26 mouse cellular contexts compared by ENCODE assay signal in genomic region chr9:104252637-104253036, GRCm38 (mm10). TPM values are rescaled to one million over a fixed set of nuclear protein-coding genes. Genes with fewer than 3 reads are reported as not detected.
DNase-seq lines count a peak whose midpoint lies in the region; ATAC-seq and TF ChIP-seq lines count a peak whose summit lies in the region.
"Had no signal": no experiment of that assay in that cellular context is flagged by ENCODE, and none has a peak within 500 bp of the region (broad histone marks: within the 10 kb centered on the region; RNA-seq: fewer than 3 reads in every experiment).

No protein-coding gene starts in this region.

- peak overlapping the region; percentile 33; the same call in 1 of the 2 replicates for H3K27ac ChIP-seq in heart, embryonic 10.5 days
- 0 out of 2 replicates have a peak overlapping the region, but pooled peaks have one; percentile 7 for H3K27ac ChIP-seq in intestine, embryonic 16.5 days (ENCODE audit: low read length)
- H3K27ac ChIP-seq in intestine, postnatal 0 days (ENCODE audit: low read depth, low read length) = no peak overlapping the region
- no peak overlapping the region for H3K27ac ChIP-seq in MEL (ENCODE audit: control insufficient read depth, low read depth, low read length)
- H3K27ac ChIP-seq: embryonic facial prominence, embryonic 13.5 days; embryonic facial prominence, embryonic 15.5 days; forebrain, embryonic 10.5 days; forebrain, embryonic 12.5 days had no signal

- 88% methylated on average over 3 of the region's 3 CpGs for WGBS in heart, embryonic 10.5 days
- WGBS in intestine, embryonic 16.5 days = 91% methylated on average over 3 of the region's 3 CpGs
- 86% methylated on average over 3 of the region's 3 CpGs for WGBS in intestine, postnatal 0 days

- H3K27me3 ChIP-seq in heart, embryonic 10.5 days (ENCODE audit: insufficient read depth, poor library complexity, severe bottlenecking) = no peaks in the 10 kb centered on the region
- no peaks in the 10 kb centered on the region for H3K27me3 ChIP-seq in intestine, embryonic 16.5 days (replicated peaks; ENCODE audit: control insufficient read depth, insufficient read depth, low read length)
- H3K27me3 ChIP-seq in intestine, postnatal 0 days (replicated peaks; ENCODE audit: control insufficient read depth, insufficient read depth, low read length) = no peaks in the 10 kb centered on the region
- H3K27me3 ChIP-seq in MEL (ENCODE audit: control insufficient read depth in 1 of 2, insufficient read depth in 2 of 2, low read length in 2 of 2) = no peaks in the 10 kb centered on the region
- H3K27me3 ChIP-seq: CH12.LX; embryonic facial prominence, embryonic 13.5 days; embryonic facial prominence, embryonic 15.5 days; forebrain, embryonic 12.5 days had no signal

- peak; percentile 21 to 35; a peak in 2 of 4 replicates for TF ChIP-seq EP300 in MEL (IDR thresholded peaks at IDR 0.05; ENCODE audit: low read depth in 1 of 2, low read length in 2 of 2)

- H3K4me1 ChIP-seq in heart, embryonic 10.5 days = peaks cover 21% of the 10 kb centered on the region
- peaks cover 18% of the 10 kb centered on the region for H3K4me1 ChIP-seq in intestine, embryonic 16.5 days (ENCODE audit: control insufficient read depth, insufficient read depth, low read length)
- peaks cover 19% of the 10 kb centered on the region for H3K4me1 ChIP-seq in intestine, postnatal 0 days (replicated peaks; ENCODE audit: control insufficient read depth, insufficient read depth, low read length)
- H3K4me1 ChIP-seq in MEL (ENCODE audit: control insufficient read depth in 1 of 2, insufficient read depth in 2 of 2, low read length in 2 of 2) = peaks cover 9 to 13% of the 10 kb centered on the region in 2 experiments

- DNase-seq in heart, embryonic 10.5 days (ENCODE audit: low spot score) = no peak
- DNase-seq in heart, postnatal 36 days = no peak
- peak; percentile 32 for DNase-seq in MEL (ENCODE audit: low read depth, low spot score)
- DNase-seq: adrenal gland, adult 2 months; adrenal gland, postnatal 10 days; adrenal gland, postnatal 25 days; B cell, adult 2 months; cerebellum, adult 11 months; cerebellum, adult 18-20 months; cerebellum, adult 8-10 months; cerebellum, adult 9-11 months; cerebellum, postnatal 14 days; cerebellum, postnatal 36 days; embryo, embryonic 11 days had no signal

- H3K4me2 ChIP-seq in intestine, embryonic 16.5 days (ENCODE audit: low read depth, low read length) = no peak overlapping the region
- H3K4me2 ChIP-seq in intestine, postnatal 0 days (replicated peaks; ENCODE audit: low read depth) = no peak overlapping the region
- H3K4me2 ChIP-seq: embryonic facial prominence, embryonic 13.5 days; embryonic facial prominence, embryonic 15.5 days; forebrain, embryonic 12.5 days had no signal

- no peak for ATAC-seq in intestine, embryonic 16.5 days
- ATAC-seq in intestine, postnatal 0 days = no peak
- ATAC-seq: CD4-positive, CD25-positive, alpha-beta regulatory T cell, adult 4 months; forebrain, embryonic 14.5 days; forebrain, embryonic 16.5 days had no signal

- no peak for TF ChIP-seq POLR2A in MEL (IDR thresholded peaks at IDR 0.05; ENCODE audit: control insufficient read depth in 1 of 2, insufficient read depth in 1 of 2, low read depth in 1 of 2, low read length in 2 of 2, poor library complexity in 1 of 2)

- H3K79me2 ChIP-seq in MEL (ENCODE audit: control insufficient read depth, insufficient read depth, low read length, poor library complexity) = peaks cover 16% of the 10 kb centered on the region

- no peaks in the 10 kb centered on the region for H3K36me3 ChIP-seq in heart, embryonic 10.5 days
- H3K36me3 ChIP-seq in intestine, embryonic 16.5 days (ENCODE audit: control insufficient read depth, insufficient read depth, low read length) = no peaks in the 10 kb centered on the region
- H3K36me3 ChIP-seq in intestine, postnatal 0 days (ENCODE audit: control insufficient read depth, insufficient read depth) = no peaks in the 10 kb centered on the region
- H3K36me3 ChIP-seq in MEL (ENCODE audit: control insufficient read depth in 1 of 2, insufficient read depth in 2 of 2, low read length in 2 of 2) = peaks cover 2 to 10% of the 10 kb centered on the region in 2 experiments; a peak in 3 of 4 replicates
- H3K36me3 ChIP-seq: embryonic facial prominence, embryonic 13.5 days; embryonic facial prominence, embryonic 15.5 days; forebrain, embryonic 10.5 days; forebrain, embryonic 12.5 days had no signal

- no peak overlapping the region for H3K4me3 ChIP-seq in heart, embryonic 10.5 days
- H3K4me3 ChIP-seq in intestine, embryonic 16.5 days (ENCODE audit: low read length) = no peak overlapping the region
- no peak overlapping the region for H3K4me3 ChIP-seq in intestine, postnatal 0 days (ENCODE audit: low read depth, low read length)
- no peak overlapping the region for H3K4me3 ChIP-seq in MEL (ENCODE audit: control insufficient read depth in 1 of 2, insufficient read depth in 1 of 2, low read depth in 2 of 2, low read length in 2 of 2)
- H3K4me3 ChIP-seq: embryonic facial prominence, embryonic 13.5 days; embryonic facial prominence, embryonic 15.5 days; erythroblast, embryonic 14.5 days; forebrain, embryonic 10.5 days; forebrain, embryonic 12.5 days had no signal

- no peaks in the 10 kb centered on the region for H3K9me3 ChIP-seq in heart, embryonic 10.5 days
- H3K9me3 ChIP-seq in intestine, embryonic 16.5 days (ENCODE audit: control insufficient read depth, low read length) = no peaks in the 10 kb centered on the region
- no peaks in the 10 kb centered on the region for H3K9me3 ChIP-seq in intestine, postnatal 0 days (ENCODE audit: control insufficient read depth)
- no peaks in the 10 kb centered on the region for H3K9me3 ChIP-seq in MEL (replicated peaks; ENCODE audit: insufficient read depth, low read length)
- H3K9me3 ChIP-seq: embryonic facial prominence, embryonic 13.5 days; embryonic facial prominence, embryonic 15.5 days; forebrain, embryonic 10.5 days; forebrain, embryonic 12.5 days; G1E had no signal

- no peak for TF ChIP-seq CTCF in intestine, postnatal 0 days (IDR thresholded peaks at IDR 0.05; ENCODE audit: low read depth)
- no peak for TF ChIP-seq CTCF in MEL (IDR thresholded peaks at IDR 0.05 in 2 of 3, conservative IDR thresholded peaks at IDR 0.05 in 1 of 3; ENCODE audit: control insufficient read depth in 1 of 3, insufficient read depth in 1 of 3, low read depth in 2 of 3, low read length in 3 of 3, poor library complexity in 1 of 3, severe bottlenecking in 1 of 3)

- TF ChIP-seq RAD21 in MEL (IDR thresholded peaks at IDR 0.05; ENCODE audit: low read depth, low read length) = no peak

- intact Hi-C loops in heart, postnatal 36 days (cut with DNase I) = no loop called here

- no peak overlapping the region for H3K9ac ChIP-seq in intestine, embryonic 16.5 days (ENCODE audit: low read depth, low read length)
- H3K9ac ChIP-seq in intestine, postnatal 0 days (ENCODE audit: low read depth, low read length) = no peak overlapping the region
- no peak overlapping the region for H3K9ac ChIP-seq in MEL (ENCODE audit: control insufficient read depth, low read depth, low read length, poor library complexity, severe bottlenecking)
- H3K9ac ChIP-seq: embryonic facial prominence, embryonic 13.5 days; embryonic facial prominence, embryonic 15.5 days; forebrain, embryonic 12.5 days had no signal

TF ChIP-seq in MEL, 35 proteins besides CTCF, POLR2A, EP300 and RAD21:
- no peak for TF ChIP-seq TBP (IDR thresholded peaks at IDR 0.05; ENCODE audit: low read depth, low read length)
- TF ChIP-seq ZC3H11A (IDR thresholded peaks at IDR 0.05; ENCODE audit: low read depth, low read length) = no peak
- 0 out of 2 replicates have a peak, but pooled peaks have one; percentile 5 for TF ChIP-seq BHLHE40 (IDR thresholded peaks at IDR 0.05; ENCODE audit: borderline replicate concordance, low read depth, low read length)
- TF ChIP-seq MAZ (IDR thresholded peaks at IDR 0.05; ENCODE audit: low read depth, low read length) = no peak
- TF ChIP-seq ETS1 (IDR thresholded peaks at IDR 0.05; ENCODE audit: low read depth, low read length) = 0 out of 2 replicates have a peak, but pooled peaks have one; percentile 47
- peak; percentile 88 for TF ChIP-seq USF1 (IDR thresholded peaks at IDR 0.05; ENCODE audit: low read depth, low read length)
- TF ChIP-seq E2F4 (IDR thresholded peaks at IDR 0.05; ENCODE audit: borderline replicate concordance, low read depth, low read length) = no peak
- no peak for TF ChIP-seq UBTF (IDR thresholded peaks at IDR 0.05; ENCODE audit: borderline replicate concordance, insufficient read depth, low read depth, low read length)
- peak; percentile 17; the same call in 1 of the 2 replicates for TF ChIP-seq SIN3A (IDR thresholded peaks at IDR 0.05; ENCODE audit: low read length)
- TF ChIP-seq GATA1 (IDR thresholded peaks at IDR 0.05; ENCODE audit: low read depth, low read length) = peak; percentile 74; the same call in 1 of the 2 replicates
- no peak for TF ChIP-seq MYB (IDR thresholded peaks at IDR 0.05; ENCODE audit: low read depth, low read length)
- peak in 1 of 2 experiments; percentile 51; a peak in 1 of 4 replicates for TF ChIP-seq USF2 (IDR thresholded peaks at IDR 0.05; ENCODE audit: borderline replicate concordance in 1 of 2, insufficient read depth in 1 of 2, low read depth in 1 of 2, low read length in 2 of 2)
- TF ChIP-seq SMC3 (IDR thresholded peaks at IDR 0.05; ENCODE audit: low read depth, low read length) = no peak
TF ChIP-seq in MEL: peak in this region for 6.

RNA-seq across cellular contexts. Expression of gene Dnajc13, which starts 10.1 kb away (rescaled TPM):
- polyA plus RNA-seq in heart, embryonic 10.5 days (2016; fragmentation: Nextera tagmentation; extraction: Ambion mirVana) = 21.5 and 23.6 TPM in 2 replicates
- total RNA-seq in heart, postnatal 36 days (2021) = 10 to 100 TPM; 31.1 to 37.5 TPM
- polyA plus RNA-seq in intestine, embryonic 16.5 days (2015; fragmentation: Nextera tagmentation; extraction: Ambion mirVana) = 21.5 and 24.2 TPM in 2 replicates
- polyA plus RNA-seq in intestine, postnatal 0 days (2015; fragmentation: Nextera tagmentation; extraction: Ambion mirVana) = 24.6 and 26.8 TPM in 2 replicates
- 24.1 and 26.4 TPM in 2 replicates for total RNA-seq in MEL (2012; rRNA removed)
- polyA plus RNA-seq in MEL (2012; ENCODE audit: insufficient read depth in 1 of 2, insufficient read length in 2 of 2, low read depth in 1 of 2, low replicate concordance in 2 of 2, missing spikeins in 1 of 2) = 10 to 100 TPM; 31.1 to 59.0 TPM

Comparison
In these comparisons a context has a peak if more than half of its experiments do, and no peak if none do; other contexts are left out.
1. H3K27ac ChIP-seq: peak in heart, embryonic 10.5 days (single experiment) and intestine, embryonic 16.5 days (single experiment); none in intestine, postnatal 0 days (single experiment) and MEL (single experiment).